Mouse (Mus musculus): ENCODE data around the gene Asic2.

Asic2 gene

GRCm38 (mm10) chr11:80868039-80868438, 1100.2 kb downstream of the Asic2 start:
- DNase-seq (ENCODE audit: low read depth, low spot score), result no peak

GRCm38 (mm10) chr11:80862941-80863340, 1105.3 kb downstream of the Asic2 start:
- DNase-seq (ENCODE audit: low read depth, low spot score), result no peak

DNA sequence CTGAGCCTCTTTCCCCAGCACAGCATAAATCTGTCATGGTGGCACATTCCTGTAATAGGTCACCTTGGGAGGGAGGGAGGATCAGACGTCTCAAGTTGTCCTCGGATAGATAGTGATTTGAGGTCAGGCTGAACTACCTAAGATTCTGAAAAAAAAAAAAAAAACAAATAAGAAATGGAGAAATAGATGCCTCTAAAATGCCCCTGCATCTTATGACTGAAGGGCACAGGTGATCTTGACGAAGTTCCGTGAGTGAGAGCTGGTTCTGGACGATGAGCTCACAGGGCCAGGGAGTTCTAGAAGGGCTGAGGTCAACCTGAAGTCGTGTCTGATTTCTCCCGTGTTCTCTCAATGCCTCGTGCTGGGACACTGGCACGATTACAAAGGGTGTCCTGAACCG, 1110.2 kb downstream of the Asic2 start, which contains the start of gene Spaca3:
TSS of gene Spaca3 (plus strand) at position 301 of the 400 bp plus-strand sequence.
- DNase-seq (ENCODE audit: low read depth, low spot score), result no peak

- DNase-seq (ENCODE audit: low read depth, low spot score), result no peak
Observed at GRCm38 (mm10) chr11:80856827-80857226, 1111.4 kb downstream of the Asic2 start.

GRCm38 (mm10) chr11:80854908-80855307, 1113.3 kb downstream of the Asic2 start:
- no peak for DNase-seq (ENCODE audit: low read depth, low spot score)

DNA sequence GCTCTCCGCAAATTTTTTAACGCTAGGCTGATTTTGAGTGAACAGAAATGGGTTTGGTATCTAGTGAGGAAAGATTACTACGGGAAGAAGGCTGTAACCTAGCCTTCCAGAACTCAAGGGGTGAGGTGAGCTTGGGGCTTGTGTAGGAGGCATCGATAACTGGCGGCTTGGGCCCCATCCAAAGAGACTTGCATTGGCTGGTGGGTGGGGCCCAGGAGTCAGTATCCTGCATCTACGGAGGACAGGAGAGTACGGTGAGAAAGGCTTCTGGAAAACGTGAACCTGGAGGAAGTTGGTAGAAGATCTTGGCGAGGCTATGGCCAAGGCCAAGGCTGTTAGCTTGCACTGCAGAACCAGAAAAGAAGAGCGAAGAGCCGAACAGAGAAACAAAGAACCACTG, 1113.8 kb downstream of the Asic2 start:
- DNase-seq (ENCODE audit: low read depth, low spot score), result no peak

- DNase-seq (ENCODE audit: low read depth, low spot score), result no peak
Observed at GRCm38 (mm10) chr11:80853014-80853413, 1115.2 kb downstream of the Asic2 start.

- no peak for DNase-seq (ENCODE audit: low read depth, low spot score)
Observed at GRCm38 (mm10) chr11:80851859-80852258, 1116.4 kb downstream of the Asic2 start.

- no peak for DNase-seq (ENCODE audit: low read depth, low spot score)
Observed at GRCm38 (mm10) chr11:80848131-80848530, 1120.1 kb downstream of the Asic2 start.

- no peak for DNase-seq (ENCODE audit: low read depth, low spot score)
Observed at GRCm38 (mm10) chr11:80846115-80846514, 1122.1 kb downstream of the Asic2 start.

GRCm38 (mm10) chr11:80845486-80845885, 1122.8 kb downstream of the Asic2 start:
- DNase-seq (ENCODE audit: low read depth, low spot score), result no peak

- DNase-seq (ENCODE audit: low read depth, low spot score), result no peak
Observed at GRCm38 (mm10) chr11:80843435-80843834, 1124.8 kb downstream of the Asic2 start.

- no peak for DNase-seq (ENCODE audit: low read depth, low spot score)
Observed at GRCm38 (mm10) chr11:80838724-80839123, 1129.5 kb downstream of the Asic2 start.

DNA sequence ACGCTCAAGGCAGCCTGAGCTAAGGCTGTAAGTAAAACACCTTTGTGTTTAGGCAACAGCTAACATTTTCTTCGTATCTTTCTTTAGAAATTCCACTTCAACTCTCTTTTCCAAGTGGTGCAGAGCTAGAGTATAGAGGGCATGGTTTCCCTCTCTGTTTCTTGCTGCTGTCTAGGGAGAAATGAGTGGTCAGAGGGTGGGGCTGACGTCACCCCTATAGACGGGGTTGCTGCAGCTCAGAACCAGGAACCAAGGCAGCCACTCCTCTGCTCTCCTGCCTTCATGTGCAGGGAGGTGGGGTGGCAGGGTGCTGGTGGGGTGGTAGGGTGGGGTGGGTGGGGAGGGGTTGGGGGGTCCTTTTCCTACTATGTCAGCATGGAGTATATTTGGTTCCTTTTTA, 1132.4 kb downstream of the Asic2 start:
- DNase-seq (ENCODE audit: low read depth, low spot score), result no peak

- no peak for DNase-seq (ENCODE audit: low read depth, low spot score)
Observed at GRCm38 (mm10) chr11:80835395-80835794, 1132.9 kb downstream of the Asic2 start.

Data from CD4-positive helper T cell, adult 2 months (primary cell).